Mouse (Mus musculus) liver, embryonic 16.5 days (tissue): ENCODE measurements around the gene Plxdc1. TPM values are rescaled to one million over a fixed set of nuclear protein-coding genes. Genes with fewer than 3 reads are reported as not detected.

Source experiments
- microRNA-seq: library from miRNA; unstranded; fragments of <30 nt; microRNA quantifications from one replicate; pipeline ENCODE4, GENCODE M21; 2016
- polyA plus RNA-seq: library from polyadenylated mRNA; unstranded; fragments of >200 nt; fragmentation: Nextera tagmentation; extraction: Ambion mirVana; gene quantifications from 2 replicates; pipeline ENCODE4 v1.2.1, GENCODE M21; 2015

Gene Plxdc1
- polyA plus RNA-seq, 1 experiment from 2014 or later, result 1.2 TPM

Small RNA genes within 50 kb of the gene (microRNA-seq; reads per million reads assigned to microRNA genes)
- not detected for gene Gm22461
- gene Gm27597, result not detected

Other genes starting within 250 kb of the Plxdc1 start
- gene Pip4k2b, start 241.7 kb downstream of the Plxdc1 start, polyA plus RNA-seq, result 0.35 and 0.65 TPM in 2 replicates
- 5.4 and 6.0 TPM in 2 replicates for gene Cwc25, start 219.9 kb downstream of the Plxdc1 start, polyA plus RNA-seq
- gene 1700001P01Rik, start 210.5 kb downstream of the Plxdc1 start, polyA plus RNA-seq, result not detected in 2 replicates
- gene Rpl23, start 204.0 kb downstream of the Plxdc1 start, polyA plus RNA-seq, result 232 and 261 TPM in 2 replicates
- 32.3 and 38.3 TPM in 2 replicates for gene Lasp1, start 187.4 kb downstream of the Plxdc1 start, polyA plus RNA-seq
- gene B230217C12Rik, start 145.7 kb downstream of the Plxdc1 start, polyA plus RNA-seq, result 0.19 and 0.36 TPM in 2 replicates
- gene Fbxo47, start 102.3 kb downstream of the Plxdc1 start, polyA plus RNA-seq, result 0.39 TPM in 2 replicates
- gene Arl5c, start 9.7 kb upstream of the Plxdc1 start, polyA plus RNA-seq, result 7.4 and 8.3 TPM in 2 replicates
- 0.81 and 1.2 TPM in 2 replicates for gene Cacnb1, start 36.6 kb upstream of the Plxdc1 start, polyA plus RNA-seq
- gene Rpl19, start 40.3 kb upstream of the Plxdc1 start, polyA plus RNA-seq, result 478 and 526 TPM in 2 replicates
- 0.05 TPM in 1 of 2 replicates, not detected in the other for gene Stac2, start 67.0 kb upstream of the Plxdc1 start, polyA plus RNA-seq
- gene Fbxl20, start 164.0 kb upstream of the Plxdc1 start, polyA plus RNA-seq, result 4.6 and 6.0 TPM in 2 replicates
- 21.1 and 21.5 TPM in 2 replicates for gene Med1, start 206.8 kb upstream of the Plxdc1 start, polyA plus RNA-seq
- 5.5 and 5.7 TPM in 2 replicates for gene Cdk12, start 216.6 kb upstream of the Plxdc1 start, polyA plus RNA-seq